Mouse (Mus musculus) fat pad, adult 2 months (tissue): ENCODE measurements at regions not wholly inside any gene's neighbourhood (a gene's known extent, or its start where the extent isn't known, plus 50 kb on each side); places are given as distances from the start of the nearest gene placed in this dataset.

Source experiments
- DNase-seq: peaks from one replicate; pipeline ENCODE4 v3.0.0-alpha.2; 2011; ENCODE audit warnings: low read depth, low spot score; ENCODE audit errors: extremely low read depth

DNA sequence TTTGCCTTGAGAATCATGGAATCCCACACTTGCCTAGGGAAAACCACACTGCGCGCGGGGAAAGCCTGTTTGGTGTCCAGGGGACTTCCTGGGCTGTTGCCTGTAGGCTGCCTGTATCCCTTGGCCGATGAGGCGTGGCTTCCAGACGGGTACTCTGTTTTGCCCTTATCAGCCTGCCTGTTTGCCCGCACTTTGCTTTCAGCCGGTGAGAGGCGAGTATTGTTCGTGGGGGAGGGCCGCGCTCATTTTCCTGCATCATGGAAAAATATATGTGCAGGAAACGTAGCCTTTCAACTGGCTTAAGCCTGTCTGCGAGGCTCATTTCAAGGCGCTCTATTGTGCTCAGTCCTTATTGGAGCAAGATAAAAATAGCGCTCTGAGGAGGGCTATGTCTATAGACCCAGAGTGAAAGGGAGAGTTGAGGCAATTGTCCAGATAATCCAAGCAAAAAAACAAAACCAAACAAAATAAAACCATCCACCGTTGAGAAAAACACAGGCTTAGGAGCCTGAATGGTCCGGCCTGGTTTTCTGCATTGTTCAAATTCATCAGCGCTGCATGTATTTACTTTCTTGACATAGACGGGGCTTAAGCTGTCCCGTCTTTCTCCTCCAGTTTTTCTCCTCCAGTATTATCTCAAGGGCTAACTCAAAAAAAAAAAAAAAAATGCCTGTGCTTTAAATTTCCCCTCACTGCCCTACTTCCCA is 67.9 kb downstream of the Klf5 start:
- DNase-seq = no peak

GRCm38 (mm10) chr14:99366996-99367555 is 68.6 kb downstream of the Klf5 start:
- no peak for DNase-seq

DNA sequence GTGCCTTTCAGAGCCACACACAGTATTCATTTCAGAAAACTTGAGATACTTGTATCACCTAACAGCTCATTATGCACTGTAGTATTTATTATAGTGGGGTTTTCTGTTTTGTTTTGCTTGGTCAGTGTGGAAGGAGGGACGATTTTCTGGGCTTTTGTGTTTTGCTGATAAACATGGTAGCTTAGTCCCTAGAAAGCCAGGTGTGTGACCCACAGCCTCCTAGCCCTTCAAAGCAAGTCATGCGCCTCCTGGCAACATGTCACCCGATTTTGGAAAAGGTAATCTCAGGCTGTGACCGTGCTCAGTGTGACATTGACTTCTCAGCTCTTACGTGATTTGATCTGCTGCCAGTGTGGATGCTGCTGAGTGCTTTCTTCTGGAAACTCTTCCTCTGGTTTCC is 70.9 kb downstream of the Klf5 start:
- DNase-seq = no peak

GRCm38 (mm10) chr14:99373682-99374081 is 75.2 kb downstream of the Klf5 start:
- DNase-seq = no peak

GRCm38 (mm10) chr14:99375040-99375610 is 76.6 kb downstream of the Klf5 start:
- DNase-seq = no peak

DNA sequence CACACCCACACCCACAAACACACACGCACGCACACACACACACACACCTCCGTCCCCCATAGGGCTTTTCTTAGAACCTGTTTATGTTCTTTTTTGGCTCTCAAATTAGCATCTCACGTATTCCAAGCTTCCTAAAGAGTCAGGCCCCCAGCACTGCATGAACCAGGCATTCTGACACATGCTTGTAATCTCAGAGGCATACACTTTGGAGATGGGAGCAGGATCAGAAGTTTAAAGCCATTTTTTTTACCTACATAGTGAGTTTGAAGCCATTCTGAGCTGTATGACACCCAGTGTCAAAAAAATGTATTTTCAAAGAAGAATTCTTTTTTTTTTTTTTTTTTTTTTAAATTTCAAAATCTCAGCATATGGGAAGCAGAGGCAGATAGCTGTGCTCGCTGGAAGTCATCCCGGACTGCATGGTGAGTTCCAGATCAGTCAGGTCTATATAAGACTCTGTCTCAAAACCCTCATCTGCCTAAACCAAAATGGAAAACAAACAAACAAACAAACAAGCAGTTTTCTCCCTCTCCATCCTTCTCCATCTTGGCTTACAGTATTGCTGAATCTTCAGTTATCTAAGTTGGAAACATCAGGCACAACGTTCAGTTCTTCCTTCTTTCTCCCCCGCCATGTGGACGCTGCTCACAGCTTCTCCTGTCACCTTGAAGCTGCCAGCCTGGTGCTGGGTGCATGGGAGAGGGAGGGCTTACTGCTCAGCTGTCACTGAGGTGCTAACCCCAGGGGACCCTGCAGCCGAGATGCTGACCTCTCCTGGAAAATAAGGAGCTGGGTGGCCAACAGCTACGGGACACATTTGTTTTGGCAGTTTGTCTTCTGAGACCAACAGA is 78.4 kb downstream of the Klf5 start:
- DNase-seq = no peak

GRCm38 (mm10) chr14:99381262-99382017 is 82.9 kb downstream of the Klf5 start:
- no peak for DNase-seq

GRCm38 (mm10) chr14:99382051-99382450 is 83.6 kb downstream of the Klf5 start:
- DNase-seq = no peak

- no peak for DNase-seq
Observed at GRCm38 (mm10) chr14:99383170-99383569, 84.7 kb downstream of the Klf5 start.

DNA sequence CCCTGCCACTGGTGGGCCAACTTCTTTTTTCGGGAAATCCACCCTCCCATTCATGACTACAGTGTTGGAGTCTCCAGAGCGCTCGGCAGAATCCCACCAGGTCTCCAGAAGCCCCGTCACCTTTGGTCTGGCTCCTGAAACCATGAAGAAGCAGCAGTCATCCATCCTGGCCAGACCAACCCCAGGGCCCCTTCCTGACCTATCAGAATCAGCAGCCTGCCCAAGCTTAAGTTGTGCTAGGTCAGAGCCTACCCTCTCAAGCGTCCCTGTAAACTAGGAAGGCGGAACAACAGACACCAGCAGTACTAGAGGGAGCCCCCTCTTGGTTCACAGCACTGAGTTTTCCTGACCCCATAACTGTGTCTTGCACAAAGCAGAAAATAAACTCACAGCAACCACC is 89.1 kb downstream of the Klf5 start:
- DNase-seq = no peak

- DNase-seq = peak; percentile 82
Observed at GRCm38 (mm10) chr14:99389306-99389705, 90.8 kb downstream of the Klf5 start.

DNA sequence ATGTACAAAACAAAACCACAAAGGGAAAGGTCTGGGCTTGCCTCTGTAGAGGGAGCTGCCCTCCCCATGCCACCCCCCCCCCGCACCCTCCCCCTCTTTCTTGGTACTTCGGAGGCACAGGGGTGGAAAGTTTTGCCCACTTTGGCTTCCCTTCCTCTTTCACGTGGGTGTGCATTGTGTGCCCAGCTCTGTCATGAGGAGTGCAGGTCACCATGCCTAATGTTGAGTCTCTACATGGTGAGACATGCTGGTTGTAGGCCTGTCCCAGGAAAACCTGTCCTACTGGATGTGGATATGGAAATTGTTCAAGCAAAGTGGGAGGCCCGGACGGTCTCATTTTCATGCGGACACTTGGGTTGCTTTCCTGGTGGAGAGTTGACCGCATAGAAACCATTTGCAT is 93.2 kb downstream of the Klf5 start:
- peak; percentile 50 for DNase-seq

- no peak for DNase-seq
Observed at GRCm38 (mm10) chr14:99392813-99393212, 94.3 kb downstream of the Klf5 start.

- no peak for DNase-seq
Observed at GRCm38 (mm10) chr14:99393611-99394010, 95.1 kb downstream of the Klf5 start.

DNA sequence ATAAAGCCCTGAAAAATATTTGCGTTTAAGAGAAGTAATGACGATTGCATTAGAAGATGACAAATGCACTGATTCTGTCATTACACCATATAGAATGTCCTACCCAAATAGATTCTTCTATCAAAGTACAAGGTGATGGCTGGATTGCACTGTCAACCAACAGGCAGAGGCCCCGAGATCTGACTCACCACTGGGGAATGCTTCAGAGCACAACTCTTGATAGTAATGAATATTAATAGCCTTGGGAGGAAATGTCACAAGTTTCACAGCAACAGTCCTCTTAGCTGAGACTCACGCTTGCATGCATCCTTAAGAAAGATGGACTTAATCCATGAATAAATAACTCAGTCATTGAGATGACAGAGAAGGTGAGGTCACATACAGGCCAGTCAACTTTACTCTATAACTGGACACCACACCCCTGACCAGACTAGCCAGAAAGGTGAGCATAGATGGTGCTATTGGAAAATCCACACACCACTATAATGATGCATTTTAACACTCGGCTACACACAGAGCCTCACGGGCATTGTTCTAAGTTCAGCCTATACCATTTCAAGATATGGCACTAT is 104.8 kb downstream of the Klf5 start:
- DNase-seq = no peak

DNA sequence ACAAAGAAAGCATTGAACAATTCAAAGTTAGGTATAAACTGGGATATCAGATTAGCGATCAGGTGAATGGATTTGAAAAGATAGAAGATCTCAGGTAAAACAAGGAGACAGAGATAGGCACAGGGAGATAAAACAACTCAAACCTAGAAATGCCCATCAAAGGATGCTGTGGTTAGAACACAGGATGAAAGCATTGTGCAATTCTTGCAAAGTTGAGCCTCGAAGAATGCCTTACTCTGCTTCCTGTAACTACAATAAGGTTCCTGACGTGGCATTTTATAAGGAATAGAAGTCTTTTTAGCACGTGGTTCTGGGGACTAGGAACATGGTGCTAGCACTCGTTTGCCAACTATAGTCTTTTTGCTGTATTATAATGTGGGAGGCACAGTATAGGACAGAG is 106.7 kb downstream of the Klf5 start:
- DNase-seq = no peak

GRCm38 (mm10) chr14:99411835-99412234 is 113.3 kb downstream of the Klf5 start:
- no peak for DNase-seq

- DNase-seq = no peak
Observed at GRCm38 (mm10) chr14:99416169-99416568, 117.7 kb downstream of the Klf5 start.

GRCm38 (mm10) chr14:99418970-99419369 is 120.5 kb downstream of the Klf5 start:
- no peak for DNase-seq

DNA sequence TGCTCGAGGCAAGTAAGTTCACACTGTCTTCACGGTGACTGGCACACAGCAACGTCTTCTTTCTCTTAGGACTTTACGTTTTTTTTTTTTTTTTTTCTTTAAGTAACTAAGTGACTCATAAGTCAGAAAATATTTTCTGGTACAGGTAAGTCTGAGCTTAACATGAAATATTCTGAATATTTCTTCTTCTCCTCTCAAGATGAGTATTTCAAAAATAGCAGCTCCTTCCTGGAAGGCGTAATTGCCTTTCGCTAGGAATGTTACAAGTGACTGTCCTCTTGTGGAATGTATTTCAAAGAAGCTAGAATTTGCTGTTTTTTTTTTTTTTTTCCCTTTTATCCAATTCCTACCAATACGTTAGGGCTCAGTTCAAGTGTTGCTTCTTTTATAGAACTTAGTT is 124.8 kb downstream of the Klf5 start:
- no peak for DNase-seq

DNA sequence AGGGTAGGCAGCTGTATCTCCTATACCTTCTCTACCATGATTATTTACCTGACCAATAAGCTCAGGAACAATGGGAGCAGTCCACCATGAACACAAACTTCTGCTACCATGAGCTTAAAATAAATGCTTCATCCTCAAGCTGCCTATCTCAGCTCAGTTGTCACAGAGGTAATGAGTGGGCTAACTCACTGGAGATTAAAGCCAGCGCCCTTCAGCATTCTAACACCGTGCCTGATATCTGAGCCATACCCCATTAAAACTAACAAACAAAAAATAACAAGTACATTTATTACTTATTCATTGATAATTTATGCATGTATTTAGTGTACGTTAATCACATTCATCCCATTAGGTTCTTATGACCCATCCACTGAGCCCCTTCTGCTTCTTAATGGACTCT is 128.6 kb downstream of the Klf5 start:
- DNase-seq = no peak
